In the genomic region with DNA sequence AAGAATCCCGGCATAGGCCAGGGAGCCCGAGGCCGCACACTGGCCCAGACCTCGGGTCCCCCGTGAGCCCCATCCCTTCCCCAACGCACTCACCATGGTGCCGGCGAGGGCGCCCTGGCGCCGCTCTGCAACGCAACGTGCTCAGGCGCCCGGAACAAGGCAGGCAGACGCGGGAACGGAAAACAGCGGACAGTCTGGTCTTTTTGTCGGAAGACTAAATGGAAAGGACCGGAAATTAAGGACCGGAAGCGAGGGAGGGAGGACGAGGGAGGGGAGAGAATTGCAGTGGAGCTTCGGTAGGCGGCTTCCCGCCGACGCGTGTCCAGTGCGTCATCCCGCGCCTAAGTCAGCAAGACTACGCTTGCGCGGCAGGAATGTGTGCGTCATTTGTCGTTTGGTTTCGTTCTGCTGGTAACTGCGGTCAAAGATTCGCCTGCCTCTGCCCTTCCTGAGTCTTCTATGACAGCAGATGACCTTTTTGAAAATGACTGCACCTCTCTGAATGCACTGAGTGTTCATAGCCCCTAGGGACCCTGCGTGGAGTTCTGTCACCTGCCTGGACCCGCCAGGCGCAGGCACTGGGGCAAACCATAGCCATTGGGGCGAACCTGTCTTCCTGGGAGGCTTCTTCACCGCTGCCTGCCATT, we compare ENCODE assay signal across 8 mouse cellular contexts. TPM values are rescaled to one million over a fixed set of nuclear protein-coding genes. Genes with fewer than 3 reads are reported as not detected.
A peak's percentile ranks its signal among the peaks of the same experiment; 100 is the strongest.
DNase-seq lines count a peak whose midpoint lies in the region; ATAC-seq lines count a peak whose summit lies in the region.

A gene (minus strand): TSS at position 248 of the 647 bp plus-strand sequence.

- H3K9me3 ChIP-seq in heart, embryonic 10.5 days: no peaks in the 10 kb centered on the region
- H3K9me3 ChIP-seq in kidney, embryonic 15.5 days (replicated peaks): no peaks in the 10 kb centered on the region

- ATAC-seq in erythroblast, adult 5-6 weeks (replicated peaks; ENCODE audit: low FRiP score, poor library complexity, severe bottlenecking): peak; percentile 97
- peak; percentile 95 for ATAC-seq in kidney, embryonic 15.5 days (replicated peaks; ENCODE audit: low FRiP score)
- ATAC-seq in monocyte, adult 5-6 weeks (replicated peaks; ENCODE audit: insufficient number of reproducible peaks, low FRiP score, low TSS enrichment, poor library complexity, severe bottlenecking): peak; percentile 98

- peak within 1 kb of the TSS; percentile 92 for H3K9ac ChIP-seq in kidney, embryonic 15.5 days

- H3K4me3 ChIP-seq in heart, embryonic 10.5 days: peak within 1 kb of the TSS; percentile 90
- H3K4me3 ChIP-seq in kidney, embryonic 15.5 days (replicated peaks): peak within 1 kb of the TSS; percentile 92

- H3K27ac ChIP-seq in heart, embryonic 10.5 days: peak within 1 kb of the TSS; percentile 95
- H3K27ac ChIP-seq in kidney, embryonic 15.5 days: peak within 1 kb of the TSS; percentile 96

- H3K4me1 ChIP-seq in heart, embryonic 10.5 days: 0 out of 2 replicates have a peak, but pooled peaks cover 3% of the 10 kb centered on the region
- peaks cover 20% of the 10 kb centered on the region for H3K4me1 ChIP-seq in kidney, embryonic 15.5 days

- H3K27me3 ChIP-seq in heart, embryonic 10.5 days (ENCODE audit: insufficient read depth, poor library complexity, severe bottlenecking): no peaks in the 10 kb centered on the region
- no peaks in the 10 kb centered on the region for H3K27me3 ChIP-seq in kidney, embryonic 15.5 days

- peak; percentile 95 to 97 for DNase-seq in B cell, adult 2 months
- DNase-seq in brain, adult 2 months (ENCODE audit: low read depth, low spot score): peak; percentile 100
- peak; percentile 98 for DNase-seq in heart, embryonic 10.5 days (ENCODE audit: low spot score)
- peak; percentile 94 for DNase-seq in liver
- DNase-seq in spleen, postnatal 4 days (ENCODE audit: low spot score in 2 of 2): peak; percentile 90 to 94

- peak within 1 kb of the TSS; percentile 88 for H3K4me2 ChIP-seq in kidney, embryonic 15.5 days

- H3K36me3 ChIP-seq in heart, embryonic 10.5 days: peaks cover 43% of the 10 kb centered on the region
- H3K36me3 ChIP-seq in kidney, embryonic 15.5 days: peaks cover 48% of the 10 kb centered on the region

- under 1% methylated on average over 46 of the region's 46 CpGs for WGBS in heart, embryonic 10.5 days
- under 1% methylated on average over 46 of the region's 46 CpGs for WGBS in kidney, embryonic 15.5 days

RNA-seq across cellular contexts. Expression of the gene that starts here (rescaled TPM):
- total RNA-seq in erythroblast, adult 5-6 weeks (2015; ENCODE audit: low replicate concordance): 3.7 and 6.3 TPM in 2 replicates
- 3.5 and 5.0 TPM in 2 replicates for total RNA-seq in erythroblast, adult 5-6 weeks (2017; ENCODE audit: low replicate concordance)
- 31.6 and 44.0 TPM in 2 replicates for polyA plus RNA-seq in heart, embryonic 10.5 days (2016; fragmentation: Nextera tagmentation; extraction: Ambion mirVana)
- polyA plus RNA-seq in kidney, embryonic 15.5 days (2015; fragmentation: Nextera tagmentation; extraction: Ambion mirVana): 57.3 and 62.9 TPM in 2 replicates
- total RNA-seq in monocyte, adult 5-6 weeks (2017): 60.7 to 130 TPM (median 83.6 TPM) in 3 replicates

Comparison
In these comparisons a context has a peak if more than half of its experiments do, and no peak if none do; other contexts are left out.
1. Peak in every context shown above with its lines: DNase-seq, ATAC-seq, H3K4me3 ChIP-seq and H3K27ac ChIP-seq.